Mouse (Mus musculus) cerebellum, adult 2 months (tissue): ENCODE results near the gene Mansc1.

Experiments used
- CTCF ChIP-seq: fragments of 200-500 bp; IDR thresholded peaks from 2 replicates; pipeline ENCODE4 v1.5.1; 2011; ENCODE audit warnings: low read depth, mild to moderate bottlenecking, control low read depth, low read length, moderate library complexity, borderline replicate concordance; ENCODE audit not compliant: insufficient read depth
- POLR2A ChIP-seq: fragments of 200-500 bp; IDR thresholded peaks from 2 replicates; pipeline ENCODE4 v1.6.1; 2011; ENCODE audit warnings: low read length, control low read depth, borderline replicate concordance; ENCODE audit not compliant: insufficient read depth

DNA sequence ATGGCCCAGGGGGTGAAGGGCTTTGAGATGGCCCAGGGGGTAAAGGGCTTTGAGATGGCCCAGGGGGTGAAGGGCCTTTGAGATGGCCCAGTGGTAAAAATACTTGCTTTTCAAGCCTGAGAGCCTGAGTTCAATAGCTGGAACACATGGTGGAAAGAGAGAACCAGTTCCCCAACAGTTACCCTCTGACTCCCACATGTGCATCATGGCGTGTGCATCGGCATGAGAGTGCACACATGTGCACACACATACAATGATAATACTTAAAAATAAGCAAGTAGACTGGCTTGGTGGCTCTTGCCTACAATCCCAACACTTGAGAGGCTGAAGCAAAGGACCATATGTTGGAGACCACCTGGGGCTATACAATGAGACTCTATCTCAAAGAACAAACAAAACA lies 47.7 kb downstream of the Mansc1 start:
- no peak for TF ChIP-seq CTCF
- TF ChIP-seq POLR2A = no peak
